Mouse (Mus musculus) forebrain, embryonic 11.5 days (tissue): ENCODE results near the gene Cap2. TPM values are rescaled to one million over a fixed set of nuclear protein-coding genes. Genes with fewer than 3 reads are reported as not detected.

Source experiments
- ATAC-seq: fragments of 200-750 bp; cut with Nextera tagmentation; replicated peaks from 2 replicates; pipeline ENCODE4 v1.8.0; 2017; ENCODE audit warnings: moderate TSS enrichment; ENCODE audit not compliant: low FRiP score
- DNase-seq: peaks from one replicate; pipeline ENCODE4 v3.0.0-alpha.2; 2017; ENCODE audit warnings: low spot score
- H3K27ac ChIP-seq: fragments of 300-500 bp; sonication (generic); 2 replicates; pipeline ENCODE4 v1.5.1; 2014; ENCODE audit warnings: low read depth, low read length
- H3K27me3 ChIP-seq: fragments of 300-500 bp; sonication (generic); 2 replicates; pipeline ENCODE4 v1.6.1; 2014; ENCODE audit warnings: mild to moderate bottlenecking, low read length, mixed read lengths; ENCODE audit not compliant: control insufficient read depth, insufficient read depth
- H3K36me3 ChIP-seq: fragments of 300-500 bp; sonication (generic); 2 replicates; pipeline ENCODE4 v1.6.1; 2014; ENCODE audit warnings: mild to moderate bottlenecking, low read length, moderate library complexity, mixed read lengths; ENCODE audit not compliant: control insufficient read depth, insufficient read depth
- H3K4me1 ChIP-seq: fragments of 300-500 bp; sonication (generic); replicated peaks from 2 replicates; pipeline ENCODE4 v1.6.1; 2014; ENCODE audit warnings: low read length, mixed read lengths; ENCODE audit not compliant: control insufficient read depth, insufficient read depth
- H3K4me2 ChIP-seq: fragments of 300-500 bp; sonication (generic); 2 replicates; pipeline ENCODE4 v1.6.1; 2014; ENCODE audit warnings: low read depth, mild to moderate bottlenecking, low read length, moderate library complexity, mixed read lengths; ENCODE audit not compliant: severe bottlenecking
- H3K4me3 ChIP-seq: fragments of 300-500 bp; sonication (generic); 2 replicates; pipeline ENCODE4 v1.5.1; 2014; ENCODE audit warnings: low read depth, low read length
- H3K9ac ChIP-seq: fragments of 300-500 bp; sonication (generic); 2 replicates; pipeline ENCODE4 v1.6.1; 2014; ENCODE audit warnings: low read length
- H3K9me3 ChIP-seq: fragments of 300-500 bp; sonication (generic); 2 replicates; pipeline ENCODE4 v1.6.1; 2016; ENCODE audit warnings: low read length, mixed read lengths; ENCODE audit not compliant: control insufficient read depth
- WGBS: fragments of 180-500 bp; shearing (Covaris S2); extraction: QIAGEN DNeasy Blood & Tissue Kit; methylation state at CpG from one replicate; pipeline ENCODE4 v1.1.7; 2014; 5-methylcytosine and 5-hydroxymethylcytosine counted together
- polyA plus RNA-seq: library from polyadenylated mRNA; unstranded; fragments of >200 nt; fragmentation: Nextera tagmentation; extraction: Ambion mirVana; gene quantifications from 2 replicates; pipeline ENCODE4 v1.2.1, GENCODE M21; 2014

The Cap2 gene
- polyA plus RNA-seq, 1 experiment from 2014 or later = 8.3 TPM

DNA sequence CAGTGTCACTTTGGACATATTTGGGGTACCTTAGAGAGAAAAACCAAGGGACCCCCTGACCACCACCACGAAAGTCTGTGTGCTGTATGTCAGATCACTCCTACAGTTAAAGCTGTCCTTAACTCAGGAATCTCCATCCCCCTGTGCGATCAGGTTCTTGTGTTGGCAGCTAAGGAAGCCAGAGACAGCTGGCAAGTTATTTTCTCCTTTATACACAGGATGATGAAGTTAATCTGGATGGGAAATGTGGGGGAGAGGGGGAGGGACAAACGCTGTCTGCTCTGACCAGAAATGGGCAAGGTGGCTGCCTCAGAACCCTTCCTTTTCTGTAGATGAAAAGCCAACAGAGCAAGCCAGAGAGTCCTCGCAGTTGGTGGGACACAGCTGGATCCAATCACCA is 11.0 kb upstream of the Cap2 start:
- Histone ChIP-seq H3K27ac (no peak overlapping the region), H3K9me3 (no peaks in the 10 kb centered on the region), H3K4me2 (no peak overlapping the region), H3K4me3 (no peak overlapping the region), H3K9ac (no peak overlapping the region), H3K36me3 (no peaks in the 10 kb centered on the region), H3K4me1 (no peaks in the 10 kb centered on the region), H3K27me3 (no peaks in the 10 kb centered on the region)
- ATAC-seq (no peak), DNase-seq (no peak)
- 33% methylated on average over 4 of the region's 4 CpGs for WGBS

DNA sequence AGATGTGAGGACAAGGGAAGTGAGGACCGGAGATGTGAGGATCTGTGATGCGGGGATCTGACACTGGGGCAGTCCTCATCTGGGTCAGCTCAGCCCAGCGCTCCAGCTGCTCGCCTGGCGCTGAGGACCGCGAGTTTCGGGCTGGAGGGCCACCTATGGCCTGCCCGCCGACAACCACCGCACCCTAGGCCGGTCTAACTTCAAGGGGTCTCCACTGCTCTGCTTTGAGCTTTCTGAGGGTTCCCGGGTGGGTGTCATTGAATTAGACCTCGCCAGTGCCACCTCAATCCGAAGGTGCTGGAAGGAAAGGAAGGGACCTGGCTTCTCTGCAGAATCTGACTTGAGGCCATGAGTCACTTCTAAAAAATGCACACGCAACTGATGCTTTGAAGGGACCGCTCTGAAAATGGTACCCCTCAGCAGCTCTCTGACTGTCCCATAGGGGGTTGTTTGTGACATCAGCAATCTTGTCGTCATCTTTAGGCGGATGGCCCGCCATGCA is 793 bp downstream of the Cap2 start:
- peak overlapping the region; percentile 72 for H3K9ac ChIP-seq
- peak overlapping the region; percentile 73 for H3K4me2 ChIP-seq
- peaks cover 3% of the 10 kb centered on the region; the same call in 1 of the 2 replicates for H3K27me3 ChIP-seq
- peak overlapping the region; percentile 41 for H3K4me3 ChIP-seq
- H3K36me3 ChIP-seq = no peaks in the 10 kb centered on the region
- ATAC-seq (peak; percentile 61; the same call in 1 of the 2 replicates), DNase-seq (peak; percentile 64)
- H3K9me3 ChIP-seq = no peaks in the 10 kb centered on the region
- 9% methylated on average over 20 of the region's 20 CpGs for WGBS
- H3K4me1 ChIP-seq = no peaks in the 10 kb centered on the region
- H3K27ac ChIP-seq = no peak overlapping the region

DNA sequence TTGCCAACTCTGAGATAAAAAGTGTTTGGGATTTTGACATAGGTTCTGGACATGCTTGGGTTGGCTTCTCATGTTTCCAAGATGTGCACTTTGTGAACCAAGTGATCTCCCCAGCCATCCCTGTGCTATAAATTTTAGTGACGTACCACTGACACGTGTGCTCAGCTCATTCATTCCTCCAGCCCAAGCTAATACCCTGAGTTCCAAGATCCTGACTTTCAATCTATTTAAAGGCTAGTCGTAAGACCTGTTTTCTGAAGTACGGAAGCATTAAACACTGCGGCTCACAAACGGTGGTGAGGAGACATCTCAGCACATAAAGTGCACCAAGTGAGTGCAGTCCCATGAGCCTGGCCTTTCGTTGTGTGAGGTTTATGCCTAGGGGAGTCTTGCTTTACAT is 6.3 kb downstream of the Cap2 start:
- Histone ChIP-seq H3K9me3 (no peaks in the 10 kb centered on the region; the same call in 1 of the 2 replicates), H3K4me3 (no peak overlapping the region), H3K36me3 (no peaks in the 10 kb centered on the region), H3K27me3 (peaks cover 3% of the 10 kb centered on the region; the same call in 1 of the 2 replicates), H3K4me1 (no peaks in the 10 kb centered on the region), H3K27ac (no peak overlapping the region), H3K9ac (no peak overlapping the region), H3K4me2 (no peak overlapping the region)
- DNase-seq (no peak), ATAC-seq (no peak)
- WGBS = 92% methylated on average over 7 of the region's 7 CpGs

DNA sequence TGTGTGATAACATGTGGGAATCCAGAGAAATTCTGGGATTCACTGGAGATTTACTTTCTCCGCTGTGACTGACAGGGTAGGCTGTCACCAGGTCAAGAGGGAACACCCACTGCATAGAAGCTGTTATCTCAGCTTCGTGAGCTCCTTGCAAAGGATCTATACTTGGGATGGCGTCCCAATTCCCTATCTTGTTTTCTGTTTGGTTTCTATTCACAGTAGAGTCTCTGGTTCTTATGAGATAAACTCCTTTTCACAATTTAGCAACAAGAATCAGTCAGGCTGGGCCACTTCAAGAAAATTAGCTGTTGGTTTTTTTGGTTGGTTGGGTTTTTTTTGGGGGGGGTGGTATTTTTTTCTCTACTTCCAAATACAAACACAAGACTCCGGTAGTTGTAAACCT is 7.2 kb downstream of the Cap2 start:
- Histone ChIP-seq H3K9me3 (no peaks in the 10 kb centered on the region; the same call in 1 of the 2 replicates), H3K4me1 (no peaks in the 10 kb centered on the region), H3K4me3 (no peak overlapping the region), H3K4me2 (no peak overlapping the region), H3K36me3 (no peaks in the 10 kb centered on the region), H3K27ac (no peak overlapping the region), H3K9ac (no peak overlapping the region), H3K27me3 (no peaks in the 10 kb centered on the region)
- no peak for ATAC-seq
- DNase-seq = no peak
- 86% methylated on average over 4 of the region's 4 CpGs for WGBS

DNA sequence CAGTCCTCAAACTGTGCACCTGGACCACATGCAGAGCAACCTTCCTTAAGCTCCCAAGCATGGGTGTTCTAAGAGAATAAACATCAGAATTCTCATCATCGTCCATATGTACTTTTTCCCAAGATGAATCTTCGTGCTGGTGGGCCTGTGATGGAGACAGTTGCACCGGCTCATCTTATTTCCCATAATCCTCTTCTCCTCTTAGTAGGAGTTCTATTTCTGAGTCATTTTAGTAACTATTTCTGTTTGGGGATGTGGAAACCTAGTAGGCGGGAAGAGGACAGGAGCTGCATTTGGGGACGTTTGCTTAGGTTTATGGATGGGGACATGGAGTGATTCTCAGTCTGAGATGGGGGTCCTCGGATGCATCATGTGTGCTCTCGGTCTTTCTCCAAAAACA is 8.8 kb downstream of the Cap2 start:
- Histone ChIP-seq H3K4me1 (no peaks in the 10 kb centered on the region), H3K4me3 (no peak overlapping the region), H3K27me3 (no peaks in the 10 kb centered on the region), H3K36me3 (no peaks in the 10 kb centered on the region), H3K9me3 (no peaks in the 10 kb centered on the region; the same call in 1 of the 2 replicates), H3K9ac (no peak overlapping the region), H3K4me2 (no peak overlapping the region), H3K27ac (no peak overlapping the region)
- DNase-seq (no peak), ATAC-seq (no peak)
- 94% methylated on average over 7 of the region's 7 CpGs for WGBS

DNA sequence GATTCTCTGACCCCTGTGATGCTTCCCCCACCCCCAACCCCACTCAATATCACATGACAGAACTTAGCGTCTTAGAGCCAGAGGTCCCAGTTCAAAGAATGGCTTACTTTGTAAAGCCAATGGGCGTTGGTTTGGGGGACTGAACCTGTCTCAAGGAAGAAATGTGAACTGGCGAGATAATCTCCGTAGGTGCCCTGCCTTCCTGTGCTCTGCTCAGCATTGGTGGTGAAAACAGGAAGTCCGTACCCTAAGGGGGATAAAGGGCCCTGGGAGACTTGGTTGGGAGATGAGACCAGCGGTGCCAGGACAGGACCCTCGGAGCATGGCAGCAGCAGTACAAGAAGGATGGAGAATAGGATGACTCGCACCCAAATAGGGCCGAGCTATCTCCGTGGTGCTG is 12.8 kb downstream of the Cap2 start:
- DNase-seq (no peak), ATAC-seq (no peak)
- Histone ChIP-seq H3K27me3 (no peaks in the 10 kb centered on the region), H3K9ac (no peak overlapping the region), H3K4me1 (peaks cover 5% of the 10 kb centered on the region; the same call in 1 of the 2 replicates), H3K4me3 (no peak overlapping the region), H3K9me3 (no peaks in the 10 kb centered on the region; the same call in 1 of the 2 replicates), H3K27ac (no peak overlapping the region), H3K36me3 (no peaks in the 10 kb centered on the region), H3K4me2 (no peak overlapping the region)
- WGBS = 89% methylated on average over 10 of the region's 10 CpGs

DNA sequence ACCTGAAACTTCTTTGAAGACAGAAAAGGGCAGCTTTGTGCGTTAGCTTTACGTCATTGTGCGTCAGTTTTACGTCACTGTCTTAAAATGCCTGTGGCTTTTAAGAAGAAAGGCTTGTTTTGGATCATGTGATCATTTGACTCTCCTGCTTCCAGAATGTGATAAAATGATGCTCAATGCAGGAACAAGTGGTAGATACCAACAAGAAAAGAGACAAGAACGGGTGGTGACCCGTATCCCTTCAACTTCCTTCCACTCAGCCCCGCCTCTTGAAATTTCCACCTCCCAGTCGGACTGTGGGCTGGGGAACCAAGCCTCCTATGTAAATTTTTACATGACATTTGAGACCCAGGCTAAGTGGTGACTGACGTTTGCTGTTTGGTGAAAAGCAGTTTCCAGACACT is 13.5 kb downstream of the Cap2 start:
- Histone ChIP-seq H3K27ac (no peak overlapping the region), H3K4me1 (peaks cover 5% of the 10 kb centered on the region; the same call in 1 of the 2 replicates), H3K9ac (no peak overlapping the region), H3K4me2 (no peak overlapping the region), H3K4me3 (no peak overlapping the region), H3K36me3 (no peaks in the 10 kb centered on the region), H3K9me3 (no peaks in the 10 kb centered on the region; the same call in 1 of the 2 replicates), H3K27me3 (no peaks in the 10 kb centered on the region)
- no peak for ATAC-seq
- DNase-seq = no peak
- WGBS = 71% methylated on average over 9 of the region's 9 CpGs

DNA sequence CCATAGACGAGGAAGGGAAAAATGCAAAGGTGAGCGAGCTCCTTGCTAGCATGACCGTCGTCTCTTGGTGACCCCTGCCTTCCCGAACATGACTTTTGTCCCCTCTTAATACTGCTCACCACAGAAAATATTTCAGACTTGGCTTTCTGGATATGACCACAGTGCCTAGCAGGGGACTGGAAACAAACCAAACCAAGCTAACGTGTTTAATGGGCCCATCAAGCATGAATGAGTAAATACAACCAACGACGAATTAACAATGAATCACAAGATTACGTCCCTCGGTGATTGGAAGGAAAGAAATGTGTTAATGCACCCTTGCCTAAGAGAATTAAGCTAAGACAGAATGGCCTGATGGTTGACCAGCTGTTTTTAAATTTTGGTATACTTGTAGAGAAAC is 13.9 kb downstream of the Cap2 start:
- WGBS = 43% methylated on average over 10 of the region's 10 CpGs
- Histone ChIP-seq H3K9me3 (no peaks in the 10 kb centered on the region; the same call in 1 of the 2 replicates), H3K27ac (no peak overlapping the region), H3K4me1 (peaks cover 5% of the 10 kb centered on the region; the same call in 1 of the 2 replicates), H3K4me2 (no peak overlapping the region), H3K27me3 (no peaks in the 10 kb centered on the region), H3K9ac (no peak overlapping the region), H3K36me3 (no peaks in the 10 kb centered on the region), H3K4me3 (no peak overlapping the region)
- ATAC-seq (no peak), DNase-seq (peak; percentile 39)

DNA sequence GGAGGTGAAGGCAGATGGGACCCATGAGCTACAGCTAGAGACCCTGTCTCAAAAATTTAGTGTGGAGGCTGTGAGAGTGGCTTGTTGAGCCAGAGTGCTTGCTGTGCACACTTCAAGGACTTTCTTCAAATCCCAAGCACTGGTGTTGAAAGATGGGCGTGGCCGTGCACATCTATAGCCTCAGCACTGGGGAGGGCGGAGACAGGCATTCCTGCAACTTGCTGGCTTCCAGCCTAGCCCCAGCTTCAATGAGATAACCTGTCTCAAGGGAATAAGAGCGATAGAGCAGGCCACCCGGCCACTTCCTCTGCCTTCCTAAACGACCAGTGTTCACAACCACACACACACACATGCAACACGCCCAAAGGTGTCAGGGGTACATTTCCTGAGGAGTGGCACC is 14.5 kb downstream of the Cap2 start:
- WGBS = 81% methylated on average over 7 of the region's 7 CpGs
- Histone ChIP-seq H3K27ac (no peak overlapping the region), H3K4me3 (no peak overlapping the region), H3K9me3 (no peaks in the 10 kb centered on the region; the same call in 1 of the 2 replicates), H3K4me1 (peaks cover 5% of the 10 kb centered on the region; the same call in 1 of the 2 replicates), H3K36me3 (no peaks in the 10 kb centered on the region), H3K9ac (no peak overlapping the region), H3K4me2 (no peak overlapping the region), H3K27me3 (no peaks in the 10 kb centered on the region)
- ATAC-seq = no peak
- DNase-seq = peak; percentile 48
